Mouse (Mus musculus): Measurements from ENCODE around the gene Zdbf2.

The Zdbf2 gene

GRCm38 (mm10) chr1:63272741-63273338 lies at the start of gene Zdbf2:
Zdbf2 (plus strand) TSS chr1:63273265.
- DNase-seq (ENCODE audit: low spot score), result peak; percentile 70

- DNase-seq (ENCODE audit: low spot score), result no peak
Observed at GRCm38 (mm10) chr1:63225009-63225408, 48.1 kb upstream of the Zdbf2 start.

GRCm38 (mm10) chr1:63225890-63226289 lies 47.2 kb upstream of the Zdbf2 start:
- peak; percentile 41 for DNase-seq (ENCODE audit: low spot score)

- DNase-seq (ENCODE audit: low spot score), result no peak
Observed at GRCm38 (mm10) chr1:63227241-63227640, 45.8 kb upstream of the Zdbf2 start.

GRCm38 (mm10) chr1:63237371-63237770 lies 35.7 kb upstream of the Zdbf2 start:
- no peak for DNase-seq (ENCODE audit: low spot score)

GRCm38 (mm10) chr1:63239305-63239704 lies 33.8 kb upstream of the Zdbf2 start:
- no peak for DNase-seq (ENCODE audit: low spot score)

GRCm38 (mm10) chr1:63239751-63240150 lies 33.3 kb upstream of the Zdbf2 start:
- DNase-seq (ENCODE audit: low spot score), result no peak

GRCm38 (mm10) chr1:63243854-63244253 lies 29.2 kb upstream of the Zdbf2 start:
- no peak for DNase-seq (ENCODE audit: low spot score)

- DNase-seq (ENCODE audit: low spot score), result no peak
Observed at GRCm38 (mm10) chr1:63246862-63247521, 26.1 kb upstream of the Zdbf2 start.

- DNase-seq (ENCODE audit: low spot score), result no peak
Observed at GRCm38 (mm10) chr1:63247831-63248359, 25.2 kb upstream of the Zdbf2 start.

- DNase-seq (ENCODE audit: low spot score), result peak; percentile 52
Observed at GRCm38 (mm10) chr1:63248360-63248851, 24.7 kb upstream of the Zdbf2 start.

- DNase-seq (ENCODE audit: low spot score), result no peak
Observed at GRCm38 (mm10) chr1:63249261-63249660, 23.8 kb upstream of the Zdbf2 start.

- DNase-seq (ENCODE audit: low spot score), result no peak
Observed at GRCm38 (mm10) chr1:63252351-63253209, 20.5 kb upstream of the Zdbf2 start.

GRCm38 (mm10) chr1:63253291-63253690 lies 19.8 kb upstream of the Zdbf2 start:
- no peak for DNase-seq (ENCODE audit: low spot score)

GRCm38 (mm10) chr1:63255101-63255500 lies 18.0 kb upstream of the Zdbf2 start:
- no peak for DNase-seq (ENCODE audit: low spot score)

GRCm38 (mm10) chr1:63256083-63256482 lies 17.0 kb upstream of the Zdbf2 start:
- no peak for DNase-seq (ENCODE audit: low spot score)

GRCm38 (mm10) chr1:63258501-63258900 lies 14.6 kb upstream of the Zdbf2 start:
- no peak for DNase-seq (ENCODE audit: low spot score)

- DNase-seq (ENCODE audit: low spot score), result no peak
Observed at GRCm38 (mm10) chr1:63259271-63259830, 13.7 kb upstream of the Zdbf2 start.

GRCm38 (mm10) chr1:63259916-63260741 lies 12.9 kb upstream of the Zdbf2 start:
- no peak for DNase-seq (ENCODE audit: low spot score)

GRCm38 (mm10) chr1:63260742-63261033 lies 12.4 kb upstream of the Zdbf2 start:
- DNase-seq (ENCODE audit: low spot score), result no peak

- no peak for DNase-seq (ENCODE audit: low spot score)
Observed at GRCm38 (mm10) chr1:63261041-63261590, 11.9 kb upstream of the Zdbf2 start.
